Mouse (Mus musculus) mouse embryonic stem cell (cell line): Measurements from ENCODE around the gene Rab25.

Source experiments
- in situ Hi-C, 2 experiments: fragments of 300-500 bp; cut with MboI; formaldehyde crosslinking; loops; 1 replicate in 1 of 2; 3 replicates in 1 of 2; pipeline ENCODE4 v1.14.3; 2019 to 2020; ENCODE audit warnings: low sequenced_read_pairs in 2 of 2, low pct_unique_long_range_greater_than_20kb in 1 of 2, mixed read lengths in 1 of 2; ENCODE audit not compliant: unreplicated experiment in 1 of 2

Gene Rab25

DNA sequence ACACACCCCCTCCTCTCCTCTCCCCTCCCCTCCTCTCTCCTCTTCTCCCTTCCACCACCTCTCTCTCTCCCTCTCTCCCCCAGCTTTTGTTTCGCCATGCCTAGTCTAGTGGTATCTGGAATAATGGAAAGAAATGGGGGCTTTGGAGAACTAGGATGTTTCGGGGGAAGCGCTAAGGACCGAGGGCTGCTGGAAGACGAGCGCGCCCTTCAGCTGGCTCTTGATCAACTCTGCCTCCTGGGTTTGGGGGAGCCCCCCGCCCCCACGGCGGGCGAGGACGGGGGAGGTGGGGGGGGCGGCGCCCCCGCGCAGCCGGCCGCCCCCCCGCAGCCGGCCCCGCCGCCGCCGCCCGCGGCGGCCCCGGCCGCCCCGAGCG lies 15.8 kb downstream of the Rab25 start, which contains the start of gene Mex3a:
Mex3a (plus strand) TSS at position 97 of the 376 bp plus-strand sequence.
- in situ Hi-C loops: no loop called here

DNA sequence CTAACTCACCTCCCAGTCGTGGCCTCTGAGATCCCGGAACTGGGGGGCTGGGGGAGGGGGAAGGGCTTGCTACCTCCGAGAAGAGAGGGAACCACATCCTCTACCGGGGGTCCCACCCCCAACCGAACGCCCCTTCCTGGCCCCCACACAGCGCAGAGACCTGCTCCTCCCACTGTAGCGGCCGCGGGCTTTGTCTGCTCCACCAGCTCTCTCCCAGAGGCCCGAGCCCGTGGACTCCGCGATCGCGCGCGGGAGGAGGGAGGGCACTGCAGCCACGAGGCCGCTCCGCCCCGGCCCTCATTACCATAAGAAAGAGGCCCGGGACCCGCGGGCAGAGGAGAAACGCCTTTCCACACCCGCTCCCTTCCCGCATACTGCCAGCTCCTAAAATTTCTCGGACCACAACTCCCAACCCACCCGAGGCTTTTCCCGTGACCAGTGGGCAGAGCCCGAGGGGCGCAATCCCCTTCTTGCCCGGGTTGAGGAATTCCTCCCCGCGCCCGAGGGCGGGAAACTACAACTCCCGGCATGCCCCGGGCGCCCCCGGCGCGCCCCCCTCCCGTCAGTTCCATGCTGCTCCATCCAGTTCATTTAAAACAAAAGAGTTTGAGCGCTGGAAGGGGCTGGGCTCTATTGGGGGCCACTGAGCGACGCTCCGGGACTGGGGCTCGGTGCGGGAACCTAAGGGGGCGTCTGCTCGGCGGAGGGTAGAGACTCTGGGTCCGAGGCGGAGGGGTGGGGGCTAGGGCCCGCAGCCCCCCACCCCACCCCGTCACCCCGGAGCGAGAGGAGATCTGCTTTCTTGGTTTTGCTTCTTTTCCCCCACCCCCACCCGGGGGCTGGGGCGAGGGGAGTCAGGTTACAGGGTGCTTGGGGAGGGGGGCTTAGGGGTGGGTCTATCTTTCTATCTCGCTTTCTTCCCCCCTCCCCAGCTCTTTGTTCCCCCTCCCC lies 16.5 kb downstream of the Rab25 start:
- in situ Hi-C loops: no loop called here

DNA sequence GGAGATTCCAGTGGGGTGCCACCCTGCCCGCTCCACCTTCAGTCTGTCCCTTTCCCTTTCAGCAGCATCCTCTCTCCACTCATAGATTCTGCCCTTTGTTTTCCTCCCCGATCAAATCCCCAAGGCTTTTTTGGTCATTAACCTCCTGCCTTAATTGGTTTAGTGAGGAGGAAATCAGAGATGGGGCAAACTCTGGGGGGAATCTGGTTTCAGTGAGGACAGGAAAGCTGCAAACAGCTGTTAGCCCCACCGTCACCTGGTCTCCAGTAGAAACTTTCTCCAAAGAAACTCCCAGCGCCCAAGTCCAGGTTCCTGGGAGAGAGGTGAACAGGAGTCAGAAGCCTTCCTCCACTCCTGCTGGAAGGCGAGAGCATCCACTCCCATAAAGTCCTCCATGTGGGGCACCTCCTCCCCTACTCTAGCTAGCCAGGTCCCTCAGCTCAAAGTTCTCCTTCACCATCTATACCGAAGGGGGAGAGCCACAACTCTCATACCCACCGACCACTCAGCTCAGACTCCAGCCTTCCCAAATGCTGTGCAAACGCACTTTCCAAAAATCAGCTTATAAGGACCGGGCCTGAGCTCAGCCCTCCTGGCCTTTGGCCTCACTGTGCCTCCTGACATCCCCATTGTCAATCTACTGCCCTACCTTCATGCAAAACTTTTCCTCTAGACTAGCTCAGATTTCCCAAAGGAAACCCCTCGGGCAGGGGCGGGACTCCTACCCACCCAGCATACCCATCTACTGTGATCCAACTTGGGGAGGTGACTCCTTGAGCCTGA lies 17.8 kb downstream of the Rab25 start:
- in situ Hi-C loops: no loop called here

DNA sequence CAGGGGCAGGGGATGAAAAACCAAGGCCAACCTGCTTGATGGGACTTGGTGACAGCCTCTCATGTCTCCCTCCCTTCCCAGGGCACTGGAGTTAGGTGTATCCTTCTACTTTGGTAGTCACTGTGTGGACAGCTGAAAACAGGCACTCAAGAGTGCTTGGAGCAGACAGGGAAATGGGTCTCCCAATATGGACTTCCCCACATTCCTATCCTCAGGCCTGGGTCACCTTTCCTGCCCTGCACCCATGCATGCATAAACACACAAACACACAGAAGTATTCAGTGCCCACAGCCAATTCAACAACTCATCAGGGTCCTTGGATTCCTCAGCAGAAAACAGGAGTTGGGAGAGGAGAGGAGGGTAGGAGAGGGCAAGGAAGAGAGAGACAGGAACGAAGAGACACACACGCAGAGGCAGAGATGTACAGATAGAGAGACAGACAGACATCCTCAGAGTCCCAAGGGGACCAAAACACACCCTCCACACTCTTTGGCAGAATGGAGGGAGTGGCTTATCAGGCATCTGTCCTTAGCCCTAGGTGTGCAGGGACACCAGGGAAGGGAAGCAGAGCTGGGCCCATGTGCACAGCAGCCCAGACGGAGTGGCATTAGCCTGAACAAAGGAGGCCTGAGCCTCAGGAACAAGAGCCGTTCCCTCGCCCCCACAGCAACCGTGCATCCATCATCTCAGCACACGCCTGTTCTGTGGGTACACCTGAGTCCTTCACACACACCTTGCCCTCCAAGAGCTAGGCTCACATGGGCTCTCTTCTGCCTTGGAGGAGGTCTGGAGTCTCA lies 18.7 kb downstream of the Rab25 start:
- in situ Hi-C loops: loop anchor here (10.0 kb wide), 1 partner anchor 125 kb away; no protein-coding TSS in a partner anchor

DNA sequence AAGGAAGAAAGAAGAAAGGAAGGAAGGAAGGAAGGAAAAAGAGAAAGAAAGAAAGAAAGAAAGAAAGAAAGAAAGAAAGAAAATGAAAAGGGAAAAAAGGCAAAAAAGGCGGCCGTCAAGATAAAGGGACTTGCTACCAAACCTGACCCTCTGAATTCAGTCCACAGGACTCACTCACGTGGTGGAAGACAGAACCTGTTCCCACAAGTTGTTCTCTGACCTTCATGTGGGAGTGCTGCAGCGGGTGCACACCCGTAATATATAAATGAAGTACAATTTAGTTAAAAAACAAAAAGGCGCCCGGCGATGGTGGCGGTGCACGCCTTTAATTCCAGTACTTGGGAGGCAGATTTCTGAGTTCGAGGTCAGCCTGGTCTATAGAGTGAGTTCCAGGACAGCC lies 19.5 kb downstream of the Rab25 start:
- in situ Hi-C loops: loop anchor here (10.0 kb wide), 1 partner anchor 124 kb away; no protein-coding TSS in a partner anchor

DNA sequence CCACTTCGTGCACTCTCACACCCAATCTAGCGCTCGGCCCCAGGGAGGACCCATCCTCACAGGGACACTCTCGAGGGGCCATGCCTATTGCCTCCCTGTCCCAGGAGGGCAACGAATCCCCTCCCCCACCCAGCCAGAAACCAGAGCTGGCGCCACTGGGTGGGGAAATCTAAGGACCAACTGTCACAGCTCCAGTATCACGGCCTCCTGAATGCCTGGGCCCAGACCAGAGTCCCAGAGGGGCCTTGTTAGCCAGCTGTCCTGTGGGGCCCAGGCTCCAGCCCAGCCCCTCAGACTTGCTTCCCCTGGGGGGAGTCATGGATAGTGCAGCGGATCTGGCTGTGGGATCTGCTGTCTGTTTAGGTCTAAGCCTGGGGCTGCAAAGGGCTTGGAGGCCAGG lies 20.5 kb downstream of the Rab25 start:
- in situ Hi-C loops: loop anchor here (10.0 kb wide), 1 partner anchor 123 kb away; no protein-coding TSS in a partner anchor

DNA sequence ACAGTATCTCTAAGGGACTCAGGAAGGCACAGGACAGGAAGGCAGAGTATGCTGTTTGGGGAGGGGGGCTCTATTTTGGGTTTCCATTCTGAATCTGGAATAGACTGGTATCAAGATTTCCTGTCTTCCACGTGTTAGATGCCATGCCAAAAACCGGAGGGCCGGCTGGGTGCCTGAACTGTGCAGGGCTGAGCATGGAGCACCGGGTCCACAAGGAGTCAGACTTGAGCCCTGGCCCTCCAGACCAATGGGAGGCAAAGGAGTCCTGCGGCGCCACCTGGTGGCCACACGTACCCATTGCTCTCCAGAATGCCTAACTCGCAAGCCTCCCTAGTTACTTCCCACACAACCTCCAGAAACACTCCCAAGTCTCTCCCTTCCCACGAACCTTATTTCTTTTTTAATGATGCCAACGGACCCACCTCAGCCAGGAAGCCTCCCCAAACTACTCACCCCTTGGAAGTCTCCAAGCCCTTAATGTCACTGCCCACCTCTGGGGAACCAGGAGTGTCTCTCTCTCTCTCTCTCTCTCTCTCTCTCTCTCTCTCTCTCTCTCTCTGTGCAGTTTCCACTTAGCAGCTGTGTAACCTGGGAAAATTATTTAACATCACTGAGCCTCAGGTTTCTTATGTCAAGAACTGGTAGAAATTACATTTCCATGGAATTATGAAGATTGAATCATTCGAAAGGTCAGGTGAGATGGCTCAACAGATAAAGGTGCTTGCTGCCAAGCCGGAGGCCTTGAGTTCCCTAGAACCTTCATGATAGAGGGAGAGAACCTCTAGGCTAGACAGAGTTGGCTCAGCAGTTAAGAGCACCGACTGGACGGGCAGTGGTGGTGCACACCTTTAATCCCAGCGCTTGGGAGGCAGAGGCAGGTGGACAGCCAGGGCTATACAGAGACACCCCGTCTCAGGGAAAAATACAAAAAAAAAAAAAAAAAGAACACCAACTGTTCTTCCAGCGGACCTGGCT lies 21.7 kb downstream of the Rab25 start:
- in situ Hi-C loops: loop anchor here (10.0 kb wide), 1 partner anchor 122 kb away; no protein-coding TSS in a partner anchor

DNA sequence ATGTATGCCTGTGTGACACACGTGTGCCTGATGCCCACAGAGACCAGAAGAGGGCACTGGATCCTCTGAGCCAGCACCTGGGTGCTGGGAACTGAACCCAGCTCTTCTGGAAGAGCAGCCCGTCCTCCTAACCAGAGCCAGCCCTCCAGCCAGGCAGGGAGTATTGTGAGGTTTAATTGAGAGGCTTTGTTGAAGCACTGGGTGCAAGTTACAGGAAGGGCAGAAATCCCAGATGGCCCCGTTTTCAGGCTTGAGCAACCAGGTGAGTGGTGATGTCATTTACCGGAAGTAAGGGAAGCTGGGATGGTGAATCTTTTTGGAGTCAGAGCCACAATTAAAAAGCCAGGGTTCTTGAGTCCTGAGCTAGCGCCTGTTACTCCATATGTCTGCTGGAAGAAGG lies 23.1 kb downstream of the Rab25 start:
- in situ Hi-C loops: loop anchor here (10.0 kb wide), 1 partner anchor 120 kb away; no protein-coding TSS in a partner anchor

DNA sequence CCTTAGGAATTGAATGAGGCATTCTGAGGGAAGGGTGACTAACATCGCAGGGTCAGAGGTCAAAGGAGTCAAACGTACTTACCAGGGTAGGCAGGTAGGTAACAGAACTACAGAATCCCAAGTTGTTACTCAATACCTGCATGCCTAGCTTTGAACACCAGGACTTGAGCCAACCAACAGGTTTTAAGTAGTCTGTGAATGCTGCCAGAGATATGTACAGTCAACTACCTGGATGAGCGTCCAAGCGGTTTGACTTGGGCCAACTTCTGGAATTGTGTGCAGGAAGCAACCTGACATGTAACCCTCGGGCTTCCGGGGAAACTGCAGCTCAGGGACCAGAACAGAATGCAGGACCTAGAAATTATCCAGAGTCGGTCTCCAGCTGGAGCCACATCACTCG lies 25.1 kb downstream of the Rab25 start:
- in situ Hi-C loops: loop anchor here (5.0 to 10.0 kb wide), 2 partner anchors 41 to 118 kb away; no protein-coding TSS in a partner anchor

DNA sequence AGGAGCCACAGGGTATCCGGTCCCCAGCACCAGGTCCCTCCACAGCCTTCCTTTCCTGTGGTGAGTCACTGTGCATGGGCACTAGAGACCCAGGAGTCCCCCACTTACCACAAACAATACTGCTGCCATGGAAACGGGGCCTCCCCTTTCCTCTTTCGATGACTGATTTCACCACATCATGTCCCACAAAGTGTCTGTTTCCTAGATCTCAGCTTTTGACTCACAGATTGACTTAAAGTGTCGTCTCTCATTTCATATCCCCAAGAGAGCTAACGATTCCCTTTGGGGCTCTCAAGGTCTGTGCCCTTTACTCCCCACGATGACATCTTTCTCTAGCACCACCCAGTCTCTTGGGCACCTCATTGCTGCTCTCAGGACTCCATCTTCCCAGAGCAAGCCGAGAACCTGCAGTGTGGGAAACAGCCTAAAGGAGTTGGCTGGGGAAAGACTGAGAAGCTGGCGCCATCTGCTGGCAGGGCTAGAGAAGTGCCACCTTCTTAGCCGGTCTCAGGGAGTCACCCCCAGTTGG lies 26.2 kb downstream of the Rab25 start:
- in situ Hi-C loops: loop anchor here (5.0 to 10.0 kb wide), 2 partner anchors 40 to 117 kb away; no protein-coding TSS in a partner anchor

DNA sequence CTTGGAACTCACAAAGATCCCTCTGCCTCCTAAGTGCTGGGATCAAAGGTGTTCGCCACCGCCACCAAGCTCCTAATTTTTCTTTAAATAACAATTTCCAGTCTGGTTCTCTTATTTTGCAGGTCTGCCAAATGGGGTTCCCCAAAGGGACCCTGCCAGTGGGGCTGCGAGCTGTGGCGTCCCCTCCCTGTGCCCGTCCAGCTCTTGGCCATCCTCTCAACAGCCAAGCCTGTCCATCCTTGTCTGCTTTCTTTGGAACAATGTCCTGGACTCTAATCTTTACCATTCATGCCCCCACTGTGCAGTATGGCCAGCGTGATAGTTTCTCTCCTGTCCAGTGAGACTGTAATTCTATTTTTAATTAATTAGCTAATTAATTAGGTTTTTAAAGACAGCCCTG lies 26.9 kb downstream of the Rab25 start:
- in situ Hi-C loops: loop anchor here (5.0 to 10.0 kb wide), 2 partner anchors 39 to 116 kb away; no protein-coding TSS in a partner anchor

DNA sequence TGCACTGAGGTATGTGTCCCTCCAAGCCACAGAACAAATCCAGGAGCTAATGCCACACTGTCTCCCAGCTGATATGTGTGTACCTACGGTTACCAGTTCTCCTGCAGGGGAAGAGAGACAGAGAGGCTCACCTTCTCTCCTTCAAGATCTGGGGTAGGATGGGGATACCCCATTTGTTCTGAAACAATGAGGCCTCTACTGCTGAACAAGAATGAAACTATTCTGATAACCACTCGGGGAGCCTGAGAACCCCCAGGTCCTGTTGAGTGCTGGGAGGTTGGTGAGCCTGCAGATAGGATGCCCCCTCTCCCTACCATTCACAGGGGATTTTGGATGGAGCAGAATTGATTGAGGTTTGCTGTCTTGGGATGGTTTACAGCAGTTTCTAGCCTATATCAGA lies 28.0 kb downstream of the Rab25 start:
- in situ Hi-C loops: loop anchor here (5.0 to 10.0 kb wide), 2 partner anchors 38 to 115 kb away; no protein-coding TSS in a partner anchor

DNA sequence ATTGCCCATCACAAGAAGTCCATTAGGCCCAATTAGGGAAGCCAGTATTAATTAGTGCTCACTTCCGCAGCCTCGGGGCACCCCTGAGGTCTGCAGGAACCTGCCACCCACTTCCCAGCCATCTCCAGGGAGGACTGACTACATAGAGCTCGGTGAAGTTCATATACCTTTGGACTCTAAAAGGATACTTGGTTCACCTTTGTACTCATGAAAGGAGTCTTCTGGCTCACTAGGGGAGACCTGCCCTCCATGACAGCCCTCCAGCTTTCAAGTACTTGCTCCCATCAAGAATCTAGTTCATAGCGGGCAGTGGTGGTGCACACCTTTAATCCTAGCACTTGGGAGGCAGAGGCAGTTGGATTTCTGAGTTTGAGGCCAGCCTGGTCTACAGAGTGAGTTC lies 29.7 kb downstream of the Rab25 start:
- in situ Hi-C loops: no loop called here

DNA sequence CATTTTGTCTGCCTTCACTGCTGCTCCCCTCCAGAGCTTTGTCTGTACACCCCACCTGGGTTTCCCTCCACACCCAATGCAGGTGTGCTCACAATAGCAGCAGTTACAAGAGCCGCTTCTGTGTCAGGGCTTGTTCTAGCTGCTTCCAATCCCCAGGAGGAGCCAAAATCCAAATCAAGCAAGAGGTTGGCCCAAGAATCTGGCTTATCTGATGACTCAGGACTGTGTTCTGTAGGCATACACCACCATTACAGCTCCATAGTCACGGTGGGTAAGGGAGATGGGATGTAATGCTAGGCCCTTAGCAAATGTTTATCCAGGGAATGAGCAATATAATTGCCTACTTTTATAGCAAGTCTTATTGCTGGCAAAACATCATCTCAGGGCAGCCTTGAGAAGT lies 31.7 kb downstream of the Rab25 start:
- in situ Hi-C loops: no loop called here

DNA sequence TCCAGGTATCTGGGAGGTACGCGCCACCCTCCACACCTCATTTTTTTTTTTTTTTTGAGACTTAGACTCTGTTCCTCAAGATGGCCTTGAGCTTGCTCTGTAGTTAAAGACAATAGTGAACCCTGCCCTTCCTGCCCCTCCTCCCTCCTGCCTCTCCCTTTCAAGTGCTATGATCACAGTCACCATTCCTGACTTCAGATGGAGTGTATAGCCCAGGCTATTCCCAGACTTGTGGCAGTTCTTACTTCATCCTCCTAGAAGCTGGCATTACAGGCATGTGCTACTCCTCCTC lies 33.1 kb downstream of the Rab25 start:
- in situ Hi-C loops: no loop called here

DNA sequence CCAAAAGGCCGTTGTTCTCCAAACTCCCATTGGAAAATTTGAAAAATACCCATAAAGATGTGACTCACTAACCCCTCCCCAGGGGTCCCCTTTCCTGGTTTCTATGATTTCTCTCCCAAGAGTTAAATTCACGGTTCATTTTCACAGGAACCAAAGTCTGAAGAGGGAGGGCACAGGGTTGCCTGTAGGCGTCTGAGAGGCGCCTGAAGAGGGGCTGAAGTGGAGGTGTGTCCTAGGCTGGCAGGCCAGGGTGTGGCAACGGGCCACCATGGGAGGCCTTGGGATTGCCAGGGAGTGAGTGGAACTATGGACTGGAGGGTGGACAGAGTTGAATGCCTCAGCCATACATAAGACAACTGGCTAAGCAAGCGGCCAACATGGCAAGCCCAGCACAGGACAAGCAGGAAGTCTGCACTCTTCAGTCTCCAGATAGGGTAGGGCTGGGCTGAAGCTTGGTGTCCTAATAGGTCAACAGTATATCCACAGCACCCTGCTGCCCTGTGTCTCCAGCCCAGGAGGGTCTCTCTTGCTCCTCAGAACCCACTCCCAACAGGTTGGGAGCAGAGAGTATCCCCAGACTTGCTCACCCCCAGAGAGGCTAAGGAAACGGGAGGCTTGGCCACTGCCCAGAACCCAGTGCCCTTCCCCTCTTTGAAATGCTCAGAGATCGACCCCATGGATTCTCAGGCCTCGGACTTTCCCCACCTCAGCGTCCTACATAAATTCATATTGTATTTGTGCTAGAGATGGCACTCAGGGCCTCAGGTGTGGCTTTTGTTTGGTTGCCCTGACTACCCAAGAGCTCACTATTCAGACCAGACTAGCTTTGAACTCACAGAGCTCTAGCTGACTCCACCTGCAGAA lies 33.6 kb downstream of the Rab25 start:
- in situ Hi-C loops: no loop called here
